Mouse (Mus musculus) liver, embryonic 14.5 days (tissue): ENCODE results near the gene Actbl2.

Experiments
- CTCF ChIP-seq: IDR thresholded peaks from 2 replicates; pipeline ENCODE4 v1.5.1; 2016; ENCODE audit warnings: antibody characterized with exemption, low read depth, control low read depth
- EP300 ChIP-seq: IDR thresholded peaks from 2 replicates; pipeline ENCODE4 v1.6.1; 2016; ENCODE audit warnings: antibody characterized with exemption, low read depth

GRCm38 (mm10) chr13:111233356-111233755, 21.5 kb upstream of the Actbl2 start:
- TF ChIP-seq CTCF (no peak), EP300 (no peak)
